Mouse (Mus musculus) spleen, adult 2 months (tissue): ENCODE measurements at regions not wholly inside any gene's neighbourhood (a gene's known extent, or its start where the extent isn't known, plus 50 kb on each side); places are given as distances from the start of the nearest gene placed in this dataset.

Source experiments
- CTCF ChIP-seq: fragments of 200-500 bp; IDR thresholded peaks from 2 replicates; pipeline ENCODE4 v1.5.1; 2011; ENCODE audit warnings: mild to moderate bottlenecking, inconsistent platforms; ENCODE audit not compliant: insufficient read depth, insufficient read length, insufficient replicate concordance; ENCODE audit errors: extremely low read depth
- POLR2A ChIP-seq: fragments of 200-500 bp; IDR thresholded peaks from 2 replicates; pipeline ENCODE4 v1.6.1; 2011; ENCODE audit warnings: low read depth, low read length, inconsistent platforms

DNA sequence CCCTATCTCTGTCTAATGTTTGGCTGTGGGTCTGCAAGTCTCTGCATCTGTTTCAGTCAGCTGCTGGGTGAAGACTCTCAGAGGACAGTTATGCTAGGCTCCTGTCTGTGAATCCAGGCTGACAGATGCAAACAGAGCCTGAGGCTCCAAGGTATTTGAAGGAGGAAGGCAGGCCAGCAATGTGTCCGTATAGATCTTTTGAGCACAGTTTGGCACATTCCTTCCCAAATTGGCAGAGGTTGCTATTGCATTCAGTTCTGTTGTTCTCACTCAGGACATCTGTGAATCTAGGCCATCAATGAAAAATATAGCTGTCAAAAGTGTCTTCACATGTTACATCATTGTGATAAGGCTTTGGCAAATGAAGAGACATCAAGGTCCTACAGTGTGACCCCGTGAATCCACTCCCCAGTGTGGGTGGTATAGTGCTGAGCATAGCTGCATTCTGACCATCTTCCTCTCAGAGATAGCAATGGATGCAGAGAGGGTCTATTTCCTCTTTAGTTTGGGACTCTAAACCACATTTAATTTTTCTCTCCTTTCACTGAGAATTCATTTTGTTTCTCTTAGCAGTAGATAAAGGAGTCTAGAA lies 99.9 kb downstream of the Adamts1 start:
- TF ChIP-seq CTCF (no peak), POLR2A (no peak)
